Mouse (Mus musculus): Measurements from ENCODE around the gene Snd1.
A peak's percentile ranks its signal among the peaks of the same experiment; 100 is the strongest.

GRCm38 (mm10) chr6:28729236-28729635 is 254.3 kb downstream of the Snd1 start:
- TF ChIP-seq CTCF (conservative IDR thresholded peaks at IDR 0.05; ENCODE audit: low read length), result no peak
- peak; percentile 52; the same call in 1 of the 2 replicates for TF ChIP-seq NANOG (IDR thresholded peaks at IDR 0.05; ENCODE audit: borderline replicate concordance, low read length)

All from E14TG2a.4 (cell line).